Mouse (Mus musculus): ENCODE data around the gene Rps6ka1. TPM values are rescaled to one million over a fixed set of nuclear protein-coding genes. Genes with fewer than 3 reads are reported as not detected.
"Not testable (repeated sequence)": the region's sequence is repeated elsewhere in the genome, so short reads cannot be mapped to it uniquely, and the experiment has no call there.

Rps6ka1 gene
- polyA plus RNA-seq, 1 experiment from 2014 or later, result 19.7 TPM

- WGBS, result 88% methylated on average over 4 of the region's 4 CpGs
- Histone ChIP-seq H3K4me2 (ENCODE audit: low read depth, low read length) (no peak overlapping the region), H3K36me3 (ENCODE audit: control insufficient read depth, insufficient read depth) (peaks cover 5% of the 10 kb centered on the region; the same call in 1 of the 2 replicates), H3K27ac (ENCODE audit: low read length) (no peak overlapping the region), H3K9ac (ENCODE audit: low read length) (no peak overlapping the region), H3K4me1 (ENCODE audit: control insufficient read depth, insufficient read depth, low read length) (no peaks in the 10 kb centered on the region), H3K9me3 (replicated peaks; ENCODE audit: control insufficient read depth, low read length) (no peaks in the 10 kb centered on the region), H3K4me3 (ENCODE audit: low read length) (no peak overlapping the region), H3K27me3 (ENCODE audit: control insufficient read depth, insufficient read depth, low read length) (no peaks in the 10 kb centered on the region)
- ATAC-seq (replicated peaks; ENCODE audit: extremely low read depth, insufficient read depth, low FRiP score), result no peak
Measured at GRCm38 (mm10) chr4:133854621-133855020, 33.0 kb downstream of the Rps6ka1 start.

- H3K36me3 ChIP-seq (ENCODE audit: control insufficient read depth, insufficient read depth), result peaks cover 5% of the 10 kb centered on the region; the same call in 1 of the 2 replicates
- no peaks in the 10 kb centered on the region for H3K9me3 ChIP-seq (replicated peaks; ENCODE audit: control insufficient read depth, low read length)
- ATAC-seq (replicated peaks; ENCODE audit: extremely low read depth, insufficient read depth, low FRiP score), result no peak
- no peak overlapping the region for H3K4me2 ChIP-seq (ENCODE audit: low read depth, low read length)
- H3K4me3 ChIP-seq (ENCODE audit: low read length), result no peak overlapping the region
- WGBS, result 69% methylated on average over 10 of the region's 10 CpGs
- no peaks in the 10 kb centered on the region for H3K27me3 ChIP-seq (ENCODE audit: control insufficient read depth, insufficient read depth, low read length)
- no peak overlapping the region for H3K27ac ChIP-seq (ENCODE audit: low read length)
- no peaks in the 10 kb centered on the region for H3K4me1 ChIP-seq (ENCODE audit: control insufficient read depth, insufficient read depth, low read length)
- no peak overlapping the region for H3K9ac ChIP-seq (ENCODE audit: low read length)
Measured at GRCm38 (mm10) chr4:133853630-133854029, 34.0 kb downstream of the Rps6ka1 start.

GRCm38 (mm10) chr4:133846625-133847024, 41.0 kb downstream of the Rps6ka1 start:
- Histone ChIP-seq H3K27ac (ENCODE audit: low read length) (no peak overlapping the region), H3K9ac (ENCODE audit: low read length) (no peak overlapping the region), H3K4me2 (ENCODE audit: low read depth, low read length) (no peak overlapping the region), H3K36me3 (ENCODE audit: control insufficient read depth, insufficient read depth) (peaks cover 5% of the 10 kb centered on the region; the same call in 1 of the 2 replicates), H3K9me3 (replicated peaks; ENCODE audit: control insufficient read depth, low read length) (no peaks in the 10 kb centered on the region), H3K4me3 (ENCODE audit: low read length) (no peak overlapping the region), H3K4me1 (ENCODE audit: control insufficient read depth, insufficient read depth, low read length) (no peaks in the 10 kb centered on the region), H3K27me3 (ENCODE audit: control insufficient read depth, insufficient read depth, low read length) (no peaks in the 10 kb centered on the region)
- ATAC-seq (replicated peaks; ENCODE audit: extremely low read depth, insufficient read depth, low FRiP score), result no peak
- 49% methylated on average over 1 of the region's 1 CpGs for WGBS

GRCm38 (mm10) chr4:133845060-133845459, 42.5 kb downstream of the Rps6ka1 start:
- no peaks in the 10 kb centered on the region for H3K9me3 ChIP-seq (replicated peaks; ENCODE audit: control insufficient read depth, low read length)
- no peak for ATAC-seq (replicated peaks; ENCODE audit: extremely low read depth, insufficient read depth, low FRiP score)
- 80% methylated on average over 9 of the region's 9 CpGs for WGBS
- H3K4me2 ChIP-seq (ENCODE audit: low read depth, low read length), result no peak overlapping the region
- H3K9ac ChIP-seq (ENCODE audit: low read length), result no peak overlapping the region
- no peak overlapping the region for H3K4me3 ChIP-seq (ENCODE audit: low read length)
- no peaks in the 10 kb centered on the region for H3K27me3 ChIP-seq (ENCODE audit: control insufficient read depth, insufficient read depth, low read length)
- H3K27ac ChIP-seq (ENCODE audit: low read length), result no peak overlapping the region
- H3K36me3 ChIP-seq (ENCODE audit: control insufficient read depth, insufficient read depth), result no peaks in the 10 kb centered on the region
- no peaks in the 10 kb centered on the region for H3K4me1 ChIP-seq (ENCODE audit: control insufficient read depth, insufficient read depth, low read length)

- no peaks in the 10 kb centered on the region for H3K36me3 ChIP-seq (ENCODE audit: control insufficient read depth, insufficient read depth)
- H3K4me1 ChIP-seq (ENCODE audit: control insufficient read depth, insufficient read depth, low read length), result no peaks in the 10 kb centered on the region
- H3K9ac ChIP-seq (ENCODE audit: low read length), result no peak overlapping the region
- no peaks in the 10 kb centered on the region for H3K27me3 ChIP-seq (ENCODE audit: control insufficient read depth, insufficient read depth, low read length)
- no peak overlapping the region for H3K27ac ChIP-seq (ENCODE audit: low read length)
- no peak overlapping the region for H3K4me3 ChIP-seq (ENCODE audit: low read length)
- no peak overlapping the region for H3K4me2 ChIP-seq (ENCODE audit: low read depth, low read length)
- 62% methylated on average over 14 of the region's 14 CpGs for WGBS
- ATAC-seq (replicated peaks; ENCODE audit: extremely low read depth, insufficient read depth, low FRiP score), result no peak
- H3K9me3 ChIP-seq (replicated peaks; ENCODE audit: control insufficient read depth, low read length), result no peaks in the 10 kb centered on the region
Measured at GRCm38 (mm10) chr4:133844209-133844841, 43.3 kb downstream of the Rps6ka1 start.

GRCm38 (mm10) chr4:133842992-133843737, 44.4 kb downstream of the Rps6ka1 start:
- Histone ChIP-seq H3K4me2 (ENCODE audit: low read depth, low read length) (no peak overlapping the region), H3K27me3 (ENCODE audit: control insufficient read depth, insufficient read depth, low read length) (no peaks in the 10 kb centered on the region), H3K27ac (ENCODE audit: low read length) (no peak overlapping the region), H3K9ac (ENCODE audit: low read length) (no peak overlapping the region), H3K36me3 (ENCODE audit: control insufficient read depth, insufficient read depth) (no peaks in the 10 kb centered on the region), H3K4me1 (ENCODE audit: control insufficient read depth, insufficient read depth, low read length) (no peaks in the 10 kb centered on the region), H3K4me3 (ENCODE audit: low read length) (no peak overlapping the region), H3K9me3 (replicated peaks; ENCODE audit: control insufficient read depth, low read length) (no peaks in the 10 kb centered on the region)
- WGBS, result 82% methylated on average over 9 of the region's 10 CpGs
- no peak for ATAC-seq (replicated peaks; ENCODE audit: extremely low read depth, insufficient read depth, low FRiP score)

- not testable (repeated sequence) for H3K9me3 ChIP-seq (replicated peaks; ENCODE audit: control insufficient read depth, low read length); H3K27me3 ChIP-seq (ENCODE audit: control insufficient read depth, insufficient read depth, low read length); ATAC-seq (replicated peaks; ENCODE audit: extremely low read depth, insufficient read depth, low FRiP score); H3K27ac ChIP-seq (ENCODE audit: low read length); H3K4me1 ChIP-seq (ENCODE audit: control insufficient read depth, insufficient read depth, low read length); H3K4me2 ChIP-seq (ENCODE audit: low read depth, low read length); H3K4me3 ChIP-seq (ENCODE audit: low read length); H3K9ac ChIP-seq (ENCODE audit: low read length); H3K36me3 ChIP-seq (ENCODE audit: control insufficient read depth, insufficient read depth)
- 88% methylated on average over 7 of the region's 7 CpGs for WGBS
Measured at GRCm38 (mm10) chr4:133841756-133842483, 45.7 kb downstream of the Rps6ka1 start.

GRCm38 (mm10) chr4:133841035-133841434, 46.6 kb downstream of the Rps6ka1 start:
- Histone ChIP-seq H3K4me3 (ENCODE audit: low read length) (no peak overlapping the region), H3K4me1 (ENCODE audit: control insufficient read depth, insufficient read depth, low read length) (no peaks in the 10 kb centered on the region), H3K9ac (ENCODE audit: low read length) (no peak overlapping the region), H3K9me3 (replicated peaks; ENCODE audit: control insufficient read depth, low read length) (no peaks in the 10 kb centered on the region), H3K27me3 (ENCODE audit: control insufficient read depth, insufficient read depth, low read length) (no peaks in the 10 kb centered on the region), H3K4me2 (ENCODE audit: low read depth, low read length) (no peak overlapping the region), H3K36me3 (ENCODE audit: control insufficient read depth, insufficient read depth) (no peaks in the 10 kb centered on the region), H3K27ac (ENCODE audit: low read length) (no peak overlapping the region)
- WGBS, result 29% methylated on average over 9 of the region's 9 CpGs
- ATAC-seq (replicated peaks; ENCODE audit: extremely low read depth, insufficient read depth, low FRiP score), result peak; percentile 37

DNA sequence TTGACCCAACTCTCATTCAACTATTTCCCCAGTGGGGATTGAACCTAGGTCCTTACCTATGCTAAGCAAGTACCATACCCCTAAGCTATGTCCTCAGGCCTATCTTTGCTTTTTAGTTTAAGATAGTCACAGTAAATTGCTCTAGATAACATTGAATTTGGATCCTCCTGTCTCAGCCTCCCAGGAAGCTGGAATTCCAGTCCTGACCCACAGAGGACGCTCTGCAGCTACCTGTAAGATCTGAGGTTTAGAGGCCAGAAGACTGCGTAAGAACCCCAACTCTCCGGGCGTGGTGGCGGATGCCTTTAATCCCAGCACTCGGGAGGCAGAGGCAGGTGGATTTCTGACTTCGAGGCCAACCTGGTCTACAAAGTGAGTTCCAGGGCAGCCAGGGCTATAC, 47.1 kb downstream of the Rps6ka1 start:
- no peaks in the 10 kb centered on the region for H3K36me3 ChIP-seq (ENCODE audit: control insufficient read depth, insufficient read depth)
- ATAC-seq (replicated peaks; ENCODE audit: extremely low read depth, insufficient read depth, low FRiP score), result no peak
- H3K4me1 ChIP-seq (ENCODE audit: control insufficient read depth, insufficient read depth, low read length), result no peaks in the 10 kb centered on the region
- no peaks in the 10 kb centered on the region for H3K9me3 ChIP-seq (replicated peaks; ENCODE audit: control insufficient read depth, low read length)
- no peak overlapping the region for H3K4me2 ChIP-seq (ENCODE audit: low read depth, low read length)
- no peaks in the 10 kb centered on the region for H3K27me3 ChIP-seq (ENCODE audit: control insufficient read depth, insufficient read depth, low read length)
- 91% methylated on average over 7 of the region's 7 CpGs for WGBS
- H3K4me3 ChIP-seq (ENCODE audit: low read length), result no peak overlapping the region
- no peak overlapping the region for H3K27ac ChIP-seq (ENCODE audit: low read length)
- no peak overlapping the region for H3K9ac ChIP-seq (ENCODE audit: low read length)
